Mouse (Mus musculus): ENCODE data around the gene Shank2.

Gene Shank2

DNA sequence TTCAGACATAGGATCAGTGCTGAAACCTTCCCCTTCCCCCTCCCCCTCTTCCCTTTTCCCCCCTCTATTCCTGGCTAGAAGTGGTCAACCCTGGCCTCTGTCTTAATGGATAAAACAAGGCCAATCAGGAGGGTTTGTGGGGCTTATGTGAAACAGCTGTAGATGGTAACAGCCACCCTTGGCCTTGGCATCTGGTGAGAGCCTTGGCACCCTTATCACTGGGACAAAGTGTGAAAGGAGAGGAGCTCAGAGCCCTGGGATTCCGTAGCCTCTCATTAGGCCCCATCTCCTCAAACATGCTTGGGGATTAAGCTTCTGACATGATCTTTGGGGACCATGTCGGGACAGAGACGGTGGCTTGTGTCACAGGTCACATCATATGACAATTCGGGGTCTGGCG lies 106.4 kb downstream of the Shank2 start:
- no peak for DNase-seq

DNA sequence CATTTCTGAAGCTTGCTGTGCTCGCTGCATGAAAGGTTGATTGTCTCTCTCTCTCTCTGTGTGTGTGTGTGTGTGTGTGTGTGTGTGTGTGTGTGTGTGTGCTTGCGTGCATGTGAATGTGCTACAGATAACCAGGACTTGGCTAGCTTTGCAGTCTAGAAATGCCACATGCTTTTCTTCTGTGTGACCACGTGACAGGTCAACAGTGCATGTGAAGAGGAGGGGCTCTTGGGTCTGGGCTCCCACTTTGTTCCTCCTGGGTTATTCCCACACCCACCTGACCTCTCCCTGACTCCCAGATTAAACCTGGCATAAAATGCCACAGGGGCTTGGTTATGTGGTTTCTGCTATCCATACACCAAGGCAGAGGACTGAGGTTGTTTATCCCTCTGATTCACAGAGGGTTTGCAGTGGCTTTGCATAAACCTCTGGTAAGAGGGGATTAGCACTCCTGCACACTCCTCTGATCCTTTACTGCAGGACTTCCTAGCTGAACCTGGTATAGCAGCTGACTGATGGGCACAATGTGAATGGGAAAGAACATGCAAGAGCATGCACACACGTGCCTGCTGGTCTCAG lies 109.4 kb downstream of the Shank2 start:
- peak; percentile 67 for DNase-seq

DNA sequence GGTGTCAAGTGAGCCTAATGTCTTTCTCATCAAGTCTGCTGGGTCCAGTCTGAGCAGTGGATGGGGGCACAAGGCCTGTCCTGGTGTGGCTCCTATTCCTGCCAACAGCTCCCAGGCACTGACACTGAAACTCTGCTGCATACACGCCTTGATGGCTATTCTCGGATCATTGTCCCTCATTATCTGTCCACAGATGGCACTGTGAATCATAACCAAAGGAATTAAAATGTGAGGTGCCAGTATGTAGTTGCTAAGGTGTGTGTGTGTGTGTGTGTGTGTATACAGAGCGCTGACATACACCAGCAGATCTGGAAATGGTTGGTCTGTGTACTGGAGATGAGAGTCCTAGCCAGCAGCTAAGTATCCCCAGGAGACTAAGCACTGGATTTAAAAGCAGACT lies 110.3 kb downstream of the Shank2 start:
- DNase-seq: no peak

DNA sequence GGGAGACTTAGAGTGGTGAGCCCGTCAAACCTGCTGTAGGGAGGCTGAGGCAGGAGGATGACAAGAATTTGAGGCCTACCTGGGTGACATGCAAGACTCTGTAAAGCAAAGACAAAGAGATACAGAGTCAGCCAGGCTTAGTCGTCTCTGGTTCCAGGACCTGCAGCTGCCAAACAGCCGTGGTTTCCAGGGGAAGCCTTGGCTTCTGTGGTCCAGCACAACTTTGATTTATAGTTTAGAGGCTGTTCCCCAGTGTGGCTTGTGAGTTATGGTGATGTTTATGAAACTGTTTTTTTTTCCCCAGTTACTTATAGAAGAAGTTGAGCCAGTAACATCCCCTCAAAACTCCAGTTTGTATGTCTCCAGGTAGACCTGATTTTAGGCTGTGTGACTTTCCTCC lies 112.5 kb downstream of the Shank2 start:
- DNase-seq: no peak

DNA sequence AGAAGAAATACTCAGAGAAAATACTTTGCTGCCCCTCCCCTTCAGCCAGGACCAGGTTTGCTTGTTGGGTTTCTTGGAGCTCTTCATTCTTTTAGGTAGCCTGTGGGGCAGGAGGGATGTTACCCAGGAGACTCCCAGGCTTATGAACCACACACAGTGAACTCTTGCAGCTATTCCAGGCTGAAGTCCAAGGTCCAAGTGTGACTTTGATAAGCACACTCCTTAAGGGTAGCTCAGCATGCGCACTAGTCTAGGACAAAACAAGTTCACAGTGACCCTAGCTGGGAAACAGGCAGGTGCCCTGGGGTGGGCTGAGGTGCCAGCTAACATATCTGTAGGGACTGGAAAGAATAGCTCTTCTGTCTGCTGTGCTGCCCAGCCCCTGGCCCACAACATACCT lies 117.8 kb downstream of the Shank2 start:
- DNase-seq: no peak

DNA sequence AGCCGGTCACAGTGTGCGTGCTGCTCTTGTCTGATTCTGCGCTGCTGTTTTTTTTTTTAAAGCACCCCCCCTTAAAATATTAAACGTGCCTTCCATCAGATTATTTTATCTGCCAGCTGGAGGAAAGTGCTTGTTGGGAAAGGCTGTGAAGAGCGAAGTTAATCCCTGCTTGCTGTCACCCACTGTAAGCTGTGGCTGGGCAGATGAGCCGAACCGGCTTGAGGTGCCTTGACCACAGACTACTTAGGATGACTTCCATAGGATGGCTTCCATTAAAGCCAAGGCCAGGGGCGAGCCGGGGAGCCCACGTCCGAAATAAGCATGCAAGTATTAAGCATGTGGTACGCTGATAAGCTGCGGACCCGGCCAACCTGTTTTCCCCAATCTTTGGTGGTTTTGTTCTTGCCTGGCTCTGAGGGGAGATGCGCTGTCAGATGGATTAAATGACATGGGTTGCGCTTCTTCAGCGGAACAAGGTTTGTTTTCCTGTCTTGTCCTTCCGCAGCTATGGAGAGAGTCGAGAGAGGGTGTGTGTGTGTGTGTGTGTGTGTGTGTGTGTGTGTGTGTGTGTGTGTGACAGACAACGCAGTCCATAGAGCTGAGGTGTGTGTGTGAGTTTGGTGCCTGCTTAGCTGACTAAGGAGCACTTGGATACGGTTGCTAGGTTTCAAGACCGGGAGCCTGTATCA lies 131.1 kb downstream of the Shank2 start:
- peak; percentile 52 for DNase-seq

DNA sequence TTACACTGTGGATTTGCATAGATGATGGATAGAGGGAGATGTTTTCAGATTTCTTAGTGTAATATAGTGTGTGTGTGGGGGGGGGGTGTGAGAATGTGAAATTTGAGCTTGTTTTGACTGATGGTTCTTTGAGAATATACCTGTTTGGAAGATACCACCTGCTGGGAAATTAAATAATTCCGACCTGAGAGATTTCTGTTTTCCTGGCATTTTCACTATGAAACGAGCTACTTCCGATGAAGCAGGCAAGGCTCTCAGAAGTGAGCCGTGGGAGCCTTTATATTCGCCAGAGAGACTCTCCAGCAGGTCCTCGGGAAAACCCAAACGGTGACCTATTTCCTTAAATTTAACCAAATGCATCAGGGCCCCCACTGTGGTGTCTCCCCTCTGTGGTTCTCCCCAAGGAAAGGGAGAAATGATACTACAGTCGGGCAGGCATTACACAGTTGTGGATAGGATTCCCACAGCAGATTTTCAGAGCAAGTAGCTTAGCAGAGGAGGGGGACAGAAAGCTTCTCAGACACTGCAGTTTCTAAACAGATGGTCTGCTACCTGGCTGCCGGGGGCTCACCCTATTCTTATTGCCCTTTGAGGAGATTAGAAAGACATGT lies 131.8 kb downstream of the Shank2 start:
- peak; percentile 41 for DNase-seq

DNA sequence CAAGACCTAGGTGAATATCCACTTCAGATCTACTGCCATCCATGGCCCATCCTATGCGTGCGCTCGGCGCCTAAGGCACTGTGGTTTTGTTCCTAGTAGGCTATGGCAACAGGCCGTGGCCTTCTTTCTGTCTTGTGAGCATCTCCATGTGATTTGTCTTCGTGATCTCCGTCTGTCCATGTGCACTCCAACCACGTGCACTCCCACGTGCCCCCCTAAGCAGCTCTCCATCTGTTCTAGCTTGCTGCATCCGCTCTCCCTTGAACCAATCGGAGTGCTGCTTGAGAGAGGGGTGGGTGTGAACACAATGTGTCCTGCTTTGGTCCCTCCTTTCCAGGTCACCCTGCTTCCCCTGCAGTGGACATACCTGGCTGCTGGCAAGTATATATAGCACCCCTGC lies 133.0 kb downstream of the Shank2 start:
- no peak for DNase-seq

DNA sequence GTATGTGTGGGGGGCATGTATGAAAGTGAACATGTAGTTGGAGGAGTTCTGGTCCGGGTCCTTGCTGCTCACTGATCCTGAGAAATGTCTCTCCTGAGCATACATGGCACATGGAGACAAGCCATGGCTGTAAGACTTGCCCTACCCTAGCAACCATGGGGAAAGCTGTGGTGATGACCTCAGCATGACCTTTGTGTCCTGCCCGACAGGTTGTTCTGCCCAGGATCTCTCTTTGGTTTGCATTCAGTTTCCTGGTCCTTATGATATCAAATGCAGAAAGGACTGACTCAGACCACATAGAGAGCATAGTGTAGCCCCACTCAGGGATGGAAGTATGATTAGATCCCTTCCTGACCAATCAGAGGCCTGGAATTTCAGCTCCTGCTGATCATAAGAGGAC lies 136.1 kb downstream of the Shank2 start:
- no peak for DNase-seq

DNA sequence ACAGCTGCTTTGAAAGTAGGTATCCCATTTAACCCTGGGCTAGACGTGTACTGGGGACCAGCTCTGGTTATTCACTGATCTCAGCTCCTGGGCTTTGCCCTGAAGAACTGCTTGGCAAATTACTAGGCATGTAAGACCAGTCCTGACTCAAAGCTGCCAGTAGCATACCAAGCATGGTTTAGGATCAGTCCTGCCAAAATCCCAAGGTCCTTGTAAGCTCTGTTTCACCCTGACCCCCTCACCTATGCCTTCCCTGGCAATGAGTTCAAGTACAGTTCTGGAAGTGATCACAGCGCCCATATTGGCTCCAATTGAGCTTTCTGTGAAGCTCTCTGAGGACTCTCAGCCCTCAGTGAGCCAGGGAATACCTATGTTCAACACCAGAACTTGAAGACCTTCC lies 136.7 kb downstream of the Shank2 start:
- no peak for DNase-seq

DNA sequence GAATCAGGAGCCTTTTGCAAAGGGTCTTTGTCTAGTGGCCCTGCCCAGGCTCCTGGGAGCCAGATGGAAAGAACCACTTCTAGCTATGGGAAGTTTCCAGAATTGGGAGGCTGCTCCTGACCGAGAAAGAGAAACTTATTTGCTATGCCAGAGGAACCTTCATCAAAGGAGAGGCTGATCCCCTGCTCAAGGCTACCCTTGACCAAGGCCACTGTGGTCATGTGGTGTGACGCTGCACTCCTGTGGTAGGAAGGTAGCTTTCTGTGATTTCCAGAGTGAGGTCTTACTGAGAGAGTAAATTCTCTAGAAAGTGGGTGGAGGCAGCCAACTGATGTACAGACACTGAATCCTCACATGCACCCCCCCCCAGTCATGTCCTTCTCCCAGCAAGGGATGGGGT lies 138.0 kb downstream of the Shank2 start:
- no peak for DNase-seq

DNA sequence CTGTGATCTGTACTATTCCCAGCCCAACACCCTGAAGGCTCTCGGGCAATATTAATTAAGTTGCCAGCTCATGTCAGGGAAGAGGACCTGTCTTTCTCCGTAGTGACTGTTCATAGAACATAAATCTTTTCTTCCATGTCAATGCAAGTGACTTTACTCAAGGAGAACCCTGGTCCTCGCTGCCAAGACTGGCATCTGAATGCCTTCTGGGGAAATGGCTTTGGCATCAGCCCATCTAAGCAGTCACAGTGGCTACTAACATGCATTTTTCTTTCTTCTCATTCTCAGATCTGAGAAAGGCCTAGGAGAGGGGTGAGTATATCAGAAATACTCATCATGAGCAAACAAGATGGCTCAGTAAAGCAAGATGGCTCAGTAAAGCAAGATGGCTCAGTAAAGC lies 138.7 kb downstream of the Shank2 start:
- no peak for DNase-seq

DNA sequence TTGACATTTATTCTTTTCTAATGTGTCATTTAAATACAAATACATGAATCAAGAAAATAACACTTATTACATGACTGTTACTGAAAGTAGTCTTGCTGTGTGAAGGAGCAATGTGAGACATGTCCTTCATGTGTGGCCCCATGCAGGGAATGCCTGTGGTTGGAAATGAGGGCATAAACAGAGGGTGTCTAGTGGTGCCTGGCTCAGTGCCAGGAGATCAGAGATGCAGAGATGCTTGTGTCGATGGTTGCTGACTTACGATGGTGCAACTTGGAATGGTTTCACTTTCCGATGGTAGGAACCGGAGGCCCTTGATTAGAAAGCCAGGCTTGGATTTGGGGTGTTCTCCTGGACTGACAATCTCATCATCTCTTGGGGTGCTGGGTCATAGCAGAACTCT lies 140.3 kb downstream of the Shank2 start:
- peak; percentile 71 for DNase-seq

DNA sequence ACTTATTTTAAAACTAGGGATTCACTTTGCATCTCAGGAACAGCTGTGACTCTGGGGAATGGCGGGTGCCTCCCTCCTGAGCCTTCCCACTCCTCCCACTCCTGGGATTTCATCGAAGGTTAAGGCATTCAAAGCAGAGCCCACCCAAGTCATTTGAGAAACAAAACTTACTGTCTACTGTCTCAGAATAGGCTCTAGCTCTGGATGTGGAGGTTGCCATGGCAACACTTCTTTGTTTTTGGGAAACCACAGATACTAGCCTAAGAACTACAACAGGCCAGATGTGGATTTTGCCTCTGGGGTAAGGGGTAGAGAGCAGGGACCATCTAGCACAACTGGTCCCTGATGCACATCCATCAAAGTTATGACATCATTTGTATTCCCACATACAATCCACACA lies 142.2 kb downstream of the Shank2 start:
- no peak for DNase-seq

DNA sequence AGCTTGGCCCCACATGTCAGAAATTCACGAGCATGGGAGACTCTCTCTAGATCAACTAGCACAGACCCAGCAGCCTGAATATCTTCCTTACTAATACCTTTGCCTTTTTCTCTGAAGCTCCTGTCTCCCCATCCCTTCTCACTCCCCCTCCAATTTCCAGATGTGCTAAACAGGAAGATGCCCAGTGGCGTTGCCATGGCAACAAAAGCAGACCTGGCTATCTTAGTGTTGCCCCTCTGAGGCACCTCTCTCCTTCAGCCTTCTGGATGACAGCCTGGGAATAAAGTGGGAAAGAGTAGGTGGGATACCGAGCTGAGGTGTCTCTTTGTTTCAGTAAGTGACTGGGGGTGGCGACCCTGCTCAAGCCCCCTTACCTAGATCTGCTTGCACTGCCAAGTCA lies 146.4 kb downstream of the Shank2 start:
- DNase-seq: no peak

DNA sequence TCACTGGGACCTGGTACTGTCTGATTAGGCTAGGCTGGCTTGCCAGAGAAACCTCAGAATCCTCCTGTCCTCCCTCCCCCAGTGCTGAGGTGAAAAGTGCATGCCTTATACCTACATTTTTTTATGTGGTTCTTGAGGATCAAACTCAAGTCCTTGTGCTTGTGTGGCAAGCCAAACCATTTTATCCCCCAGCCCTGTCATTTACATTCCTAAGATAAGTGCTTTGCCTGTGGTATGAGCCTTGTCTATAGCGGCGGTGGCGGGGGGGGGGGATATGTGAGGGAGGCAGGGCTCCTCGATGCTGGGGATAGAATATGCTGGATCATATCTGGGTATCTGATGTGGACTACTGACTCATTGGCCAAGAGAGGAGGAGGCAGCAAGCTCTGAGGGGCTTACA lies 151.4 kb downstream of the Shank2 start:
- DNase-seq: no peak

DNA sequence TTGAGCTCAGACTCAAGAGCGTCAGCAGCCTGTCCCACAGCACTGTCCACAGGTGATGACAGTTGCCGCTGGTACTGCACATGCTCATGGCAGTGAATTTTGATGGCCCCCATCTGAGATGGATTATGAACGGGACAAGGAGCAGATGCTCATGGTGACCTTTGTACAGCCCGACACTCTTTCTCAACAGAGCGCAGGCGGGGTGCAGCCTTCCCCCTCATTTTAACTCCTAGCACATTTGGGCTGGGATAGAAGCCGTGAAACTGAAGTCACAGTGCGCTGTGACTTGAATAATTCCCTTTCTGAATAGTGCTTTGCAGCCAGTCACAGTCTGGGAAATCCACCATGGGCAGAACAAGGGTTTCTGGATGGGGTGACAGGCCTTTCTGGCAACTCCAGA lies 152.0 kb downstream of the Shank2 start:
- DNase-seq: no peak

DNA sequence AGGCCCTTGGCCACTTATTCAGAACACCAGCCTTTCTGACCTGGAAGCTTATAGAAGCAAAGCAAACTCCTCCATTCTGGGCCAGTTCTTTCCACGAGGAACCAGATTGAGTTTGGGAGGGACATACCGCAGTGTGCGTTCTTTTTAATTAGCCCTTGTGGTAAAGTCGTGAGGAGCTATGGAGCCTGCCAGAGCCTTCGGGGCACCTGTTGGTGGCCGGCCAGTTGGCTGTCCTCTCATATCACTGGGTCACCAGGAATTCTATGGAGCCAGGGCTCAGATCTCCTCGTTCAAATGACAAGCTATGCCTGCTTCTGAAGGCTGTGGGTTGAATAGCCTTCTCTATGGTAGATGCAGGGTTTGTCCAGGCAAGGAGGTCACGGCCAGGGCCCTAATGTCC lies 156.2 kb downstream of the Shank2 start:
- DNase-seq: no peak

DNA sequence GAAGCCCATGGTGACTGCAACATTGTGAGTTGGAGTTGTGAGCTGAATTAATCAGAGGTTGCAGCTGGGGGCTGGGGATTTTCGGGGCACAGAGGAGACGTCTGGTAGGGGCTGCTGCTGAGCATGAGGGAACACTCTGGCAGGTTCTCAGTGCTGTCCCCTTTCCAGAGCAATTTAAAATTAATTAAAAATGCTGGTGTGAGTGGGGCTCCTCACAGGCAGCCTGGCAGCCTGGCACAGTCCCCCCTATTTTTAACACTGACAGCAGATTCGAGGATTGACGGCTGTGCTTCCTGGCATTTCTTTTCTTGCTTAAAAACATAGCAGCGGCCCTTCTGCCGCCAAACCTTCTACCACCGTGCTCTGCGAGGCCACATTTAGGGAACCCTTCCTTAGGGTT lies 157.8 kb downstream of the Shank2 start:
- DNase-seq: no peak

DNA sequence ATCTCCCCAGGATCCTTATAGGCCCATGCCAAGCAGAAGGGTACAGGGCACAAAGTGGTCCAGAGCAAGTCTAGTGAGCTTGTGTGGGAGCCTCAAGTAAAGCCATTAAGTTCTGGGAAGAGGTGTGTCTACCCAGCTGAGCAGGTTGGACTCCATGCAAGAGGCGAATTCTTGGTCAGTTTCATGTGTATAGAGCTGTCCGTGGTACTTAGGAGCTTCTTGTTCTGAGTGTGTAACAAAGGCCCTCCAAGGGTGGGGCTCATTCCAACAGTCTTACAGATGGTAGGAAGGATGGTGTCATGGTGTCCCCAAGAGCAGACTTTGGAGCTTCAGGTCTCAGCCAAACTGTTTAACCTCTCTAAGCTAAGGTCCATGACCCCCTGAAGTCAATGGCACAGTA lies 158.3 kb downstream of the Shank2 start:
- DNase-seq: no peak

DNA sequence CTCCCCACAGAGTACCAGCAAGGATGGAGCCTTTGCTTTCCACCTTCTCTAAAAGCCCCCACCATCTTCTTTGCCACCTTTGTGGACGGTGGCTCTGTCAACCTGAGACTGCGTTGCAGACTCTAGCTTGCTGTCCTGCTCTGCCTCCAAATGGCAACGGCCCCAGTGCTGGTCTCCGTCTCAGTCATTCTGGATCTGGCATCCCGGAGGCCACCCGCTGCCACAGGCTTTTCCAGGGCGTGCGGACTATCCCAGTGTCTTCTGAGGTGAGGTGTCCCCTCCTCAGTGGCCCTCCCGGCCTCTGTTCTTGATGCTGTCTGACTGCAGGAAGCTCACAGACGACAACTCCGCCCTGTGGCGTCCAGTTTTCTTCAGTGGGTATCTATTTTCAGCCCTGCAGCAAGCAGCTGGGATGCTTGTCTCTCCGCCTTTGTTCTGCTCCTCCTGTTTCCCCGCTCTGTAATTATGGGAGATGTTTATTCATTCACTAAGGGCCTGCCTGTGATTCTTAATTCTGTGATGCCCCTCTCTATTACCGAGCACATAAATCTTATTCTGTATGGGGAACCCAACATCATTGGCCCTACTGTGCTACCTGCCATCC lies 159.0 kb downstream of the Shank2 start:
- DNase-seq: no peak

DNA sequence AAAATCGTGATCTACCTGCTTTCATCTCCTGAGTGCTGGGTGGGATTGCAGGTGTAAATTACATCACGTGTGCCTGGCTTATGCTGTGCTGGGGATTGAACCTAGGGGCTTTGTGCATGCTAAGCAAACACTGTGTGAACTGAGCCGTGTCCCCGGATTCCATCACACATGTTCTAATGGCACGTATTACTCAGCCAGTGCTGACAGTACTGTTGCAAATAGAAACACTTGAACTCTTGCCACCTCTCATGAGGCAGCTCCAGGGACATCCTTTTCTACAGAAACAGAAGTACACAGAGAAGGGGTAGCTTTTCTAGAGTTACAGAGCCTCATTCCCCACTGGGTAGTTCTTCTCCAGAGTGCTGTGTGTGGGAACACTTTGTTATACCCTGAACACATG lies 168.5 kb downstream of the Shank2 start:
- DNase-seq: no peak

DNA sequence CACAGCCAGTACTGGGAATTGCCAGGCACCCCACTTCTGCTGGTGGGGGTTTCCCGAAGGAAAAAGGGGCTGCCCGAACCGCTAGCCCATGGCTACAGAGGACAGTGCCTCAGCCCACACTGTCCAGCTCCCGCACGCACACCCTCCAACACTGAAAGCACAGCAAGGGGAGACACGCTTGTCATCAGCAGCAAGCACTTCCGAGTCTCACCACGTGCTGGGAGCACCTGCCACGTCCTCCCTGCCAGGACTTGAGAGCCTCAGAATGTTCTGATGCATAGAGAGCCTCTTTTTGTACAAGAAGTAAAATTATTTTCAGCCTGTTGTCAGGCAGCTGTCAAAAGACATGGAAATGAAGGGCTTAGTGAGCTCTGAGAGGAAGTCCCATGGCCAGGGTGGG lies 169.0 kb downstream of the Shank2 start:
- DNase-seq: no peak

DNA sequence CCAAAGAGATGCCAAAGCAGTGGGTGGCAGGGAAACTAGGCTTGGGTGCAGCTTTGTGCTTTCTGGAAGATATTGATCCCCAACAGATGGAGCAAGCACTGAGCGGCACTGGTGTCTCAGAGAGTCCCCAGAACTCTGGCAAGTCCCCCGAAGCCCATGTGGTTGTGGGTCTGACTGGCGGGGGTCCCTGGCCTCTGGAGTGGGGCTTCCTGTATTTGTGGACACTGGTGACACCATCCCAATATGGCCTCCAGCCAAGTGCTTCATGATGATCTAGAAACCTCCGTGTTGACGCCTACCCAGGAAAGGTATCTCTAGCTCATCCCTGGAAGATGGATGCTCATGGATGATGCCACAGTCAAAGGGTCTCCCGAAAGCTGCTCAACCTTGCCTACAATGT lies 172.1 kb downstream of the Shank2 start:
- DNase-seq: no peak

Data from retina, postnatal 1 day (tissue).